Mouse (Mus musculus) CH12.LX (cell line): ENCODE results near the gene Ebf4. TPM values are rescaled to one million over a fixed set of nuclear protein-coding genes. Genes with fewer than 3 reads are reported as not detected.

ENCODE experiments used
- DNase-seq: peaks from one replicate; pipeline ENCODE4 v3.0.0-alpha.2; 2013; ENCODE audit errors: extremely low read depth
- H3K27ac ChIP-seq: 2 replicates; pipeline ENCODE4 v1.5.1; 2012; ENCODE audit warnings: low read depth, mild to moderate bottlenecking, control low read depth, moderate library complexity; ENCODE audit not compliant: insufficient read depth
- H3K27me3 ChIP-seq: replicated peaks from 2 replicates; pipeline ENCODE3; 2012; ENCODE audit warnings: inconsistent platforms
- H3K36me3 ChIP-seq, 2 experiments: replicated peaks in 1 of 2; 2 replicates each; pipeline versions ENCODE3 to v1.6.1; 2012; ENCODE audit warnings: inconsistent platforms in 1 of 2, low read length in 1 of 2, mild to moderate bottlenecking in 1 of 2, mixed read lengths in 1 of 2, moderate library complexity in 1 of 2; ENCODE audit not compliant: control insufficient read depth in 1 of 2, insufficient read depth in 1 of 2
- H3K4me1 ChIP-seq, 2 experiments: 2 replicates each; pipeline ENCODE4 v1.6.1; 2012; ENCODE audit warnings: inconsistent platforms in 1 of 2, moderate library complexity in 1 of 2; ENCODE audit not compliant: insufficient read depth in 2 of 2, control insufficient read depth in 1 of 2
- H3K4me2 ChIP-seq: 2 replicates; pipeline ENCODE4 v1.6.1; 2012; ENCODE audit warnings: low read depth, mild to moderate bottlenecking, control low read depth; ENCODE audit not compliant: poor library complexity, insufficient read depth, severe bottlenecking
- H3K4me3 ChIP-seq, 3 experiments: fragments of 150-350 bp in 1 of 3; sonication (generic) in 1 of 3; replicated peaks in 1 of 3; 2 replicates each; pipeline versions ENCODE3 to v1.5.1; 2011 to 2012; ENCODE audit warnings: low read depth in 2 of 3, low read length in 2 of 3, mild to moderate bottlenecking in 2 of 3, moderate library complexity in 2 of 3, control low read depth in 1 of 3, improper control_type of control experiment in 1 of 3, inconsistent platforms in 1 of 3, mixed read lengths in 1 of 3; ENCODE audit not compliant: poor library complexity in 1 of 3
- H3K79me2 ChIP-seq: replicated peaks from 2 replicates; pipeline ENCODE4 v1.6.1; 2012; ENCODE audit warnings: mild to moderate bottlenecking, moderate library complexity; ENCODE audit not compliant: control insufficient read depth, poor library complexity, insufficient read depth, severe bottlenecking; ENCODE audit errors: extremely low read depth
- H3K9ac ChIP-seq: 2 replicates; pipeline ENCODE4 v1.6.1; 2012; ENCODE audit warnings: low read depth, mild to moderate bottlenecking, control low read depth, moderate library complexity; ENCODE audit not compliant: insufficient read depth
- H3K9me3 ChIP-seq: replicated peaks from 2 replicates; pipeline ENCODE3; 2012; ENCODE audit warnings: low read length, inconsistent platforms, mixed read lengths
- BHLHE40 ChIP-seq: IDR thresholded peaks from 2 replicates; pipeline ENCODE4 v1.6.1; 2011; ENCODE audit warnings: mild to moderate bottlenecking, low read depth, low read length, improper control_type of control experiment
- CHD1 ChIP-seq: IDR thresholded peaks from 2 replicates; pipeline ENCODE4 v1.6.1; 2012; ENCODE audit warnings: low read depth, low read length, improper control_type of control experiment, inconsistent platforms
- CHD2 ChIP-seq: IDR thresholded peaks from 2 replicates; pipeline ENCODE4 v1.6.1; 2011; ENCODE audit warnings: low read length, improper control_type of control experiment
- CTCF ChIP-seq, 2 experiments: IDR thresholded peaks in 1 of 2; conservative IDR thresholded peaks in 1 of 2; 2 replicates each; pipeline ENCODE4 v1.5.1; 2011 to 2012; ENCODE audit warnings: low read depth in 2 of 2, low read length in 2 of 2, improper control_type of control experiment in 1 of 2, inconsistent platforms in 1 of 2, mild to moderate bottlenecking in 1 of 2, moderate library complexity in 1 of 2
- E2F4 ChIP-seq: IDR thresholded peaks from 2 replicates; pipeline ENCODE4 v1.6.1; 2011; ENCODE audit warnings: low read depth, low read length, improper control_type of control experiment; ENCODE audit not compliant: insufficient replicate concordance
- ELF1 ChIP-seq: IDR thresholded peaks from 2 replicates; pipeline ENCODE4 v1.6.1; 2014; ENCODE audit warnings: low read depth, mild to moderate bottlenecking, inconsistent platforms, low read length, improper control_type of control experiment
- EP300 ChIP-seq: IDR thresholded peaks from 2 replicates; pipeline ENCODE4 v1.6.1; 2011; ENCODE audit warnings: low read length, improper control_type of control experiment
- ETS1 ChIP-seq: conservative IDR thresholded peaks from 2 replicates; pipeline ENCODE4 v1.6.1; 2012; ENCODE audit warnings: low read depth, mild to moderate bottlenecking, inconsistent platforms, low read length, improper control_type of control experiment, moderate library complexity
- GABPA ChIP-seq: IDR thresholded peaks from 2 replicates; pipeline ENCODE4 v1.6.1; 2012; ENCODE audit warnings: low read depth, low read length, improper control_type of control experiment, inconsistent platforms; ENCODE audit not compliant: insufficient replicate concordance
- HCFC1 ChIP-seq: IDR thresholded peaks from 2 replicates; pipeline ENCODE4 v1.6.1; 2012; ENCODE audit warnings: low read depth, mild to moderate bottlenecking, inconsistent platforms, low read length, improper control_type of control experiment
- IRF4 ChIP-seq: IDR thresholded peaks from 2 replicates; pipeline ENCODE4 v1.6.1; 2014; ENCODE audit warnings: low read depth, mild to moderate bottlenecking, inconsistent platforms, low read length, improper control_type of control experiment
- JUN ChIP-seq: IDR thresholded peaks from 2 replicates; pipeline ENCODE4 v1.6.1; 2011; ENCODE audit warnings: low read depth, mild to moderate bottlenecking, low read length, improper control_type of control experiment, moderate library complexity; ENCODE audit not compliant: insufficient read depth
- JUND ChIP-seq: conservative IDR thresholded peaks from 2 replicates; pipeline ENCODE4 v1.6.1; 2011; ENCODE audit warnings: low read depth, low read length, improper control_type of control experiment
- KAT2A ChIP-seq: IDR thresholded peaks from 2 replicates; pipeline ENCODE4 v1.6.1; 2012; ENCODE audit warnings: low read length, improper control_type of control experiment, inconsistent platforms; ENCODE audit not compliant: insufficient replicate concordance
- MAFK ChIP-seq: IDR thresholded peaks from 2 replicates; pipeline ENCODE4 v1.6.1; 2011; ENCODE audit warnings: low read length, improper control_type of control experiment; ENCODE audit not compliant: insufficient replicate concordance
- MAX ChIP-seq: IDR thresholded peaks from 2 replicates; pipeline ENCODE4 v1.6.1; 2011; ENCODE audit warnings: low read length, improper control_type of control experiment
- MAZ ChIP-seq: IDR thresholded peaks from 2 replicates; pipeline ENCODE4 v1.6.1; 2012; ENCODE audit warnings: low read depth, mild to moderate bottlenecking, inconsistent platforms, low read length, improper control_type of control experiment, moderate library complexity
- MEF2A ChIP-seq: IDR thresholded peaks from 2 replicates; pipeline ENCODE4 v1.6.1; 2014; ENCODE audit warnings: low read depth, mild to moderate bottlenecking, inconsistent platforms, low read length, improper control_type of control experiment, borderline replicate concordance
- MXI1 ChIP-seq: IDR thresholded peaks from 2 replicates; pipeline ENCODE4 v1.6.1; 2011; ENCODE audit warnings: mild to moderate bottlenecking, low read depth, low read length, improper control_type of control experiment
- MYC ChIP-seq: IDR thresholded peaks from 2 replicates; pipeline ENCODE4 v1.6.1; 2011; ENCODE audit warnings: low read depth, mild to moderate bottlenecking, improper control_type of control experiment, low read length
- NELFE ChIP-seq: IDR thresholded peaks from 2 replicates; pipeline ENCODE4 v1.6.1; 2011; ENCODE audit warnings: low read depth, low read length, improper control_type of control experiment
- NRF1 ChIP-seq: IDR thresholded peaks from 2 replicates; pipeline ENCODE4 v1.6.1; 2014; ENCODE audit warnings: low read depth, mild to moderate bottlenecking, inconsistent platforms, low read length, improper control_type of control experiment, moderate library complexity
- PAX5 ChIP-seq: IDR thresholded peaks from 2 replicates; pipeline ENCODE4 v1.6.1; 2012; ENCODE audit warnings: low read length, inconsistent platforms, mixed read lengths
- POLR2A ChIP-seq: IDR thresholded peaks from 2 replicates; pipeline ENCODE4 v1.6.1; 2011; ENCODE audit warnings: low read depth, mild to moderate bottlenecking, improper control_type of control experiment, low read length
- POLR2AphosphoS2 ChIP-seq: IDR thresholded peaks from 2 replicates; pipeline ENCODE4 v1.6.1; 2011; ENCODE audit warnings: low read depth, low read length, improper control_type of control experiment
- RAD21 ChIP-seq: IDR thresholded peaks from 2 replicates; pipeline ENCODE4 v1.6.1; 2011; ENCODE audit warnings: low read depth, mild to moderate bottlenecking, low read length, improper control_type of control experiment, moderate library complexity
- RCOR1 ChIP-seq: conservative IDR thresholded peaks from 2 replicates; pipeline ENCODE4 v1.6.1; 2012; ENCODE audit warnings: low read depth, mild to moderate bottlenecking, inconsistent platforms, low read length, improper control_type of control experiment
- SIN3A ChIP-seq: IDR thresholded peaks from 2 replicates; pipeline ENCODE4 v1.6.1; 2012; ENCODE audit warnings: low read length, improper control_type of control experiment, inconsistent platforms
- SMC3 ChIP-seq: IDR thresholded peaks from 2 replicates; pipeline ENCODE4 v1.6.1; 2011; ENCODE audit warnings: low read depth, low read length, improper control_type of control experiment
- TBP ChIP-seq: conservative IDR thresholded peaks from 2 replicates; pipeline ENCODE4 v1.6.1; 2011; ENCODE audit warnings: low read depth, low read length, improper control_type of control experiment
- TCF12 ChIP-seq: IDR thresholded peaks from 2 replicates; pipeline ENCODE4 v1.6.1; 2014; ENCODE audit warnings: low read depth, mild to moderate bottlenecking, inconsistent platforms, low read length, improper control_type of control experiment
- UBTF ChIP-seq: IDR thresholded peaks from 2 replicates; pipeline ENCODE4 v1.6.1; 2012; ENCODE audit warnings: low read depth, mild to moderate bottlenecking, inconsistent platforms, low read length, improper control_type of control experiment, moderate library complexity
- USF1 ChIP-seq: IDR thresholded peaks from 2 replicates; pipeline ENCODE4 v1.6.1; 2014; ENCODE audit warnings: low read depth, mild to moderate bottlenecking, inconsistent platforms, low read length, improper control_type of control experiment
- USF2 ChIP-seq: conservative IDR thresholded peaks from 2 replicates; pipeline ENCODE4 v1.6.1; 2011; ENCODE audit warnings: low read depth, low read length, improper control_type of control experiment
- ZC3H11A ChIP-seq: IDR thresholded peaks from 2 replicates; pipeline ENCODE4 v1.6.1; 2012; ENCODE audit warnings: low read depth, mild to moderate bottlenecking, inconsistent platforms, low read length, improper control_type of control experiment
- ZKSCAN1 ChIP-seq: IDR thresholded peaks from 2 replicates; pipeline ENCODE4 v1.6.1; 2012; ENCODE audit warnings: low read depth, inconsistent platforms, low read length, improper control_type of control experiment, borderline replicate concordance
- ZMIZ1 ChIP-seq: IDR thresholded peaks from 2 replicates; pipeline ENCODE4 v1.6.1; 2012; ENCODE audit warnings: low read depth, mild to moderate bottlenecking, inconsistent platforms, low read length, improper control_type of control experiment
- ZNF384 ChIP-seq: IDR thresholded peaks from 2 replicates; pipeline ENCODE4 v1.6.1; 2012; ENCODE audit warnings: low read depth, low read length, improper control_type of control experiment, inconsistent platforms
- dilution Hi-C: fragments of 300-500 bp; cut with MboI; formaldehyde crosslinking; loops from 2 replicates; pipeline ENCODE4 v1.14.3; 2020; ENCODE audit warnings: low sequenced_read_pairs; ENCODE audit not compliant: extremely low pct_unique_long_range_greater_than_20kb, extremely low pct_ligation_motif_present
- in situ Hi-C: fragments of 300-500 bp; cut with MboI; formaldehyde crosslinking; loops from 3 replicates; pipeline ENCODE4 v1.14.3; 2019; ENCODE audit warnings: low sequenced_read_pairs, low pct_ligation_motif_present, low pct_unique_long_range_greater_than_20kb, mixed read lengths
- polyA plus RNA-seq: library from polyadenylated mRNA; unstranded; fragments of >175 nt; gene quantifications from 2 replicates; pipeline ENCODE4 v1.2.1, GENCODE M21; 2012; ENCODE audit warnings: low read depth; ENCODE audit not compliant: insufficient read length
- total RNA-seq, 2 experiments: library from RNA; depleted of rRNA; stranded (reverse); fragments of 300-350 nt in 1 of 2; fragments of >200 nt in 1 of 2; gene quantifications; 2 replicates each; pipeline ENCODE4 v1.2.3; 2012 to 2014

The Ebf4 gene
- total and polyA plus RNA-seq, 3 experiments, result 0.13 TPM; not detected in 2

- in situ Hi-C loops (loop anchor here (10.0 kb wide), 1 partner anchor 71 kb away; the partner anchor contains the start of gene Ebf4), dilution Hi-C loops (no loop called here)
- no peak overlapping the region for H3K27ac ChIP-seq
- peak overlapping the region; percentile 65 for H3K9ac ChIP-seq
- no peaks in the 10 kb centered on the region for H3K36me3 ChIP-seq
- peaks cover 2% of the 10 kb centered on the region for H3K9me3 ChIP-seq
- H3K27me3 ChIP-seq, result peaks cover 64% of the 10 kb centered on the region
- no peak for DNase-seq
- H3K79me2 ChIP-seq, result no peaks in the 10 kb centered on the region
- H3K4me1 ChIP-seq, result peaks cover 0 to 9% of the 10 kb centered on the region in 2 experiments; a peak in 3 of 4 replicates
- H3K4me2 ChIP-seq, result peak overlapping the region; percentile 81
- peak overlapping the region in 2 of 3 experiments; percentile 70 to 85 for H3K4me3 ChIP-seq
- no peak for TF ChIP-seq CHD2
- no peak for TF ChIP-seq GABPA
- TF ChIP-seq USF1, result peak; percentile 55
- no peak for TF ChIP-seq NRF1
- no peak for TF ChIP-seq TCF12
- TF ChIP-seq ELF1, result peak; percentile 67; the same call in 1 of the 2 replicates
- TF ChIP-seq ZC3H11A, result no peak
- TF ChIP-seq JUND, result no peak
- no peak for TF ChIP-seq MXI1
- TF ChIP-seq BHLHE40, result no peak
- TF ChIP-seq HCFC1, result peak; percentile 73
- no peak for TF ChIP-seq ZKSCAN1
- 0 out of 2 replicates have a peak, but pooled peaks have one; percentile 22 for TF ChIP-seq NELFE
- TF ChIP-seq MAFK, result no peak
- no peak for TF ChIP-seq RCOR1
- TF ChIP-seq ZNF384, result no peak
- TF ChIP-seq MEF2A, result peak; percentile 43; the same call in 1 of the 2 replicates
- peak in 1 of 2 experiments; percentile 66; a peak in 2 of 4 replicates for TF ChIP-seq CTCF (conservative IDR thresholded peaks at IDR 0.05 in 1 of 2, IDR thresholded peaks at IDR 0.05 in 1 of 2; ENCODE audit: low read depth in 2 of 2, low read length in 2 of 2)
- no peak for TF ChIP-seq CHD1
- TF ChIP-seq SMC3, result peak; percentile 55
- TF ChIP-seq KAT2A, result no peak
- no peak for TF ChIP-seq PAX5
- no peak for TF ChIP-seq JUN
- no peak for TF ChIP-seq UBTF
- TF ChIP-seq USF2, result no peak
- no peak for TF ChIP-seq ZMIZ1
- TF ChIP-seq MAZ, result no peak
- no peak for TF ChIP-seq MAX
- TF ChIP-seq ETS1, result no peak
- 0 out of 2 replicates have a peak, but pooled peaks have one; percentile 34 for TF ChIP-seq TBP
- peak; percentile 68; the same call in 1 of the 2 replicates for TF ChIP-seq SIN3A
- TF ChIP-seq POLR2AphosphoS2, result no peak
- peak; percentile 26; the same call in 1 of the 2 replicates for TF ChIP-seq IRF4
- TF ChIP-seq POLR2A, result no peak
- TF ChIP-seq E2F4, result no peak
- TF ChIP-seq MYC, result no peak
- TF ChIP-seq RAD21, result peak; percentile 26
- no peak for TF ChIP-seq EP300
These were observed 70.5 kb downstream of the Ebf4 start for GRCm38 (mm10) chr2:130365211-130366094.
